Mouse (Mus musculus): ENCODE results near the gene Hyal2. TPM values are rescaled to one million over a fixed set of nuclear protein-coding genes. Genes with fewer than 3 reads are reported as not detected.
"Not testable (repeated sequence)": the region's sequence is repeated elsewhere in the genome, so short reads cannot be mapped to it uniquely, and the experiment has no call there.

Hyal2 gene
- polyA plus RNA-seq, 1 experiment from 2014 or later, result 57.6 TPM

DNA sequence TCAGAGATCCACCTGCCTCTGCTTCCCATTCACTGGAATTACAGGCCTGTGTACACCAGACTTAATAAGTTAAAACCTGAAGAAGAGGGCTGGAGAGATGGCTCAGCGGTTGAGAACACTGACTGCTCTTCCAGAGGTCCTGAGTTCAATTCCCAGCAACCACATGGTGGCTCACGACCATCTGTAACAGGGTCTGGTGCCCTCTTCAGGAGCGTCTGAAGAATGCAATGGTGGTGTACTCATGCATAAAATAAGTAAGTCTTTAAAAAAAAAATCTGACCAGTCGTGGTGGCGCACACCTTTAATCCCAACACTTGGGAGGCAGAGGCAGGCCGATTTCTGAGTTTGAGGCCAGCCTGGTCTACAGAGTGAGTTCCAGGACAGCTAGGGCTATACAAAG, 6.0 kb downstream of the Hyal2 start:
- whole genome bisulfite sequencing (ENCODE audit: insufficient replicate concordance), result 77% methylated on average over 6 of the region's 6 CpGs
- H3K4me3 ChIP-seq; H3K9ac ChIP-seq; H3K9me3 ChIP-seq (replicated peaks); H3K27me3 ChIP-seq (replicated peaks); H3K4me2 ChIP-seq; ATAC-seq: not testable (repeated sequence)
- Histone ChIP-seq H3K27ac (peak overlapping the region; percentile 94; the same call in 1 of the 2 replicates), H3K4me1 (peaks cover 72% of the 10 kb centered on the region), H3K36me3 (peaks cover 38% of the 10 kb centered on the region)

DNA sequence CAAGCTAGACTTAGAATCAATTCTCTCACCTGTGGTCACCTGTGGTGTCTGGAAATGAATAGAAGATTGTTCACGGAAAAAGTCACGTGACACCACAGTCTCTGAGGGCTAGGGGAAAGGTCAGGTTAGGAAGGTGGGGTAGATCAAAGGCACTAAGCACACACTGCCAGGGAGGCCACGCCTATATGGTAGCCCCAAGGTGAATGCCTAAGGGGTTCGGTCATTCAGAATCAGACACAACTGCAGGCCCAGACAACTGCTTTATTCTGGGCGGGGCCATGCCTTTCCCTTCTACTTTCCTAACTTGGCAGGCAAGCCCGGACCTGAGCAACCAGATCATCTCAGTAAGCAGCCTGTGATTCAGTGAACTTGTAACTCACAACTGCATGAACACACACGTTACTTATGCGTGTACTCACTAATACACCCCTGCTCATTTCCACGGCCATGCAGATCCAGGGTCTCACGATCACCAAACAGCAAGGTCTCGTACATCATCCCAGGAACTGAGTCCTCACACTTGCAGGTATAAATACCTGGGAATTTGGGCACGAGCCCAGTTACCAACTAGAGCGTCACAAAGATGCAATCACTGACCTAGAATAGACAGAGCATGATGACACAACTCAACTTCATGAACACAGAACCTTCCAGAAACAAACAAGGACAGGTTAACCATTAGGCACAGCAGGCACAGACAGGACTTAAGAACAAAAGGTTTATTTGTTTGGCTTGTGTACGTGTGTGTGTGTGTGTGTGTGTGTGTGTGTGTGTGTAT, 8.0 kb downstream of the Hyal2 start:
- H3K4me1 ChIP-seq, result peaks cover 71% of the 10 kb centered on the region

GRCm38 (mm10) chr9:107576357-107577107, 8.8 kb downstream of the Hyal2 start, which contains the start of gene Hyal1:
Gene Hyal1 (plus strand): TSS chr9:107576927.
- peak within 1 kb of the TSS; percentile 79 for H3K27ac ChIP-seq
- H3K9ac ChIP-seq, result peak within 1 kb of the TSS; percentile 70
- H3K36me3 ChIP-seq, result peaks cover 24% of the 10 kb centered on the region
- 26% methylated on average over 16 of the region's 16 CpGs for WGBS (ENCODE audit: insufficient replicate concordance)
- no peaks in the 10 kb centered on the region for H3K27me3 ChIP-seq (replicated peaks)
- H3K4me1 ChIP-seq, result peaks cover 70% of the 10 kb centered on the region
- ATAC-seq, result peak; percentile 77
- peak within 1 kb of the TSS; percentile 54 for H3K4me3 ChIP-seq
- no peaks in the 10 kb centered on the region for H3K9me3 ChIP-seq (replicated peaks)
- peak within 1 kb of the TSS; percentile 75 for H3K4me2 ChIP-seq

More for the DNA sequence above, 8.0 kb downstream of the Hyal2 start:
- Histone ChIP-seq H3K9ac (peak overlapping the region; percentile 70; the same call in 1 of the 2 replicates), H3K9me3 (replicated peaks) (no peaks in the 10 kb centered on the region), H3K4me2 (no peak overlapping the region), H3K27ac (peak overlapping the region; percentile 79), H3K27me3 (replicated peaks) (no peaks in the 10 kb centered on the region), H3K36me3 (peaks cover 32% of the 10 kb centered on the region), H3K4me3 (no peak overlapping the region)
- ATAC-seq, result no peak
- WGBS (ENCODE audit: insufficient replicate concordance), result 78% methylated on average over 14 of the region's 14 CpGs

GRCm38 (mm10) chr9:107577871-107578270, 10.1 kb downstream of the Hyal2 start:
- H3K9me3 ChIP-seq (replicated peaks), result no peaks in the 10 kb centered on the region
- WGBS (ENCODE audit: insufficient replicate concordance), result 80% methylated on average over 10 of the region's 10 CpGs
- H3K27ac ChIP-seq, result peak overlapping the region; percentile 79; the same call in 1 of the 2 replicates
- H3K9ac ChIP-seq, result peak overlapping the region; percentile 15; the same call in 1 of the 2 replicates
- H3K4me1 ChIP-seq, result peaks cover 70% of the 10 kb centered on the region
- no peak overlapping the region for H3K4me3 ChIP-seq
- H3K36me3 ChIP-seq, result peaks cover 15% of the 10 kb centered on the region
- H3K27me3 ChIP-seq (replicated peaks), result no peaks in the 10 kb centered on the region
- H3K4me2 ChIP-seq, result peak overlapping the region; percentile 75; the same call in 1 of the 2 replicates
- no peak for ATAC-seq

DNA sequence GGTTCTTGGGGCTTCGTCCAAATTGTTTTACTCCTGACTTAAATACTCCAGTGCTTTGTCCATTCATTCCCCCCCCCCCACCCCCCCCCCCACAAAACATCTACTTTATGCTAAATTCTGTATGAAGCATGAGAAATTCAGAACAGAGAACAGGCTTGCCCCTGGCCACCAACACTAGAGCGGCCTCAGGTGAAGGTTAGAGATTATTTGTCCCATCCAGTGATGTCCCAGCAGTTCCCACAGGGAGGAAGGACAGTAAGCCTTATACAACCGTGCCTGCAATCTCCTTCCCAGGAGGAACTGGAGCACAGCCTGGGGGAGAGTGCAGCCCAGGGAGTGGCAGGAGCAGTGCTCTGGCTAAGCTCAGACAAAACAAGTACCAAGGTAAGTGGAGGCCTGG, 10.8 kb downstream of the Hyal2 start, which contains the start of gene Naa80:
TSS of gene Naa80 (plus strand) at position 301 of the 400 bp plus-strand sequence.
- Histone ChIP-seq H3K4me1 (peaks cover 70% of the 10 kb centered on the region), H3K4me3 (no peak within 1 kb of the TSS), H3K4me2 (peak within 1 kb of the TSS; percentile 94), H3K36me3 (peaks cover 15% of the 10 kb centered on the region), H3K27ac (peak within 1 kb of the TSS; percentile 95), H3K9ac (peak within 1 kb of the TSS; percentile 15; the same call in 1 of the 2 replicates), H3K9me3 (replicated peaks) (no peaks in the 10 kb centered on the region), H3K27me3 (replicated peaks) (no peaks in the 10 kb centered on the region)
- no peak for ATAC-seq
- 74% methylated on average over 3 of the region's 3 CpGs for WGBS (ENCODE audit: insufficient replicate concordance)

DNA sequence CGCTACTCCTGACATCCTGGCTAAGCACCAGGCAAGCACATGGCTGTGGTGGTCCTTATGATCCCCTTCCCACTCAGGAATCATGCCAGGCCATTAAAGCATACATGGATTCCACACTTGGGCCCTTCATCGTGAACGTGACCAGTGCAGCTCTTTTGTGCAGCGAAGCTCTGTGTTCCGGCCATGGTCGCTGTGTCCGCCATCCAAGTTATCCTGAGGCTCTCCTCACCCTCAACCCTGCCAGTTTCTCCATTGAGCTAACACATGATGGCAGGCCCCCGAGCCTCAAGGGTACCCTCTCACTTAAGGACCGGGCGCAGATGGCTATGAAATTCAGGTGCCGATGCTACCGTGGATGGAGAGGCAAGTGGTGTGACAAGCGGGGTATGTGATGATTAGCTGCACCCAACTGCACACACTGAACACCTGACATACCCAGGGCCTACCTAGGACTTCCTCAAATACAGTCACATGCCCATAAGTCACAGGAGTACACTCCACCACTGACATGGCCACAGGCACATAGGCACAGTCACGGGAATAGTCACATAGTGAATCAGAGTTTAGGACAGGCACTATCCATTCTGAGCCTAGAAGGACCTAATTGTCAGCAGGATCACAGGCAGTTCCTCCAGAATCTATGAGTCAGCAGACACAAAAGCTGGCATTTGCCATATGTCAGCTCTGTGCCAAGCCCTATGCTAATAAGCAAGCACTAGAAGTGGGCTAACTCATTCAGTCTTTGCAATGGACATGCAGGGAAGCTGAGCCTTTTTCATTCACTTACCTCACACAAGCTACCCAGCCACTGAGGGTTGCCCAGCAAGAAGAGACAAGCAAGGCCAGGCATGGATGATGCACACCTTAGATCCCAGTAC, 11.5 kb downstream of the Hyal2 start:
- Histone ChIP-seq H3K4me2 (peak overlapping the region; percentile 94; the same call in 1 of the 2 replicates), H3K9me3 (replicated peaks) (no peaks in the 10 kb centered on the region), H3K27me3 (replicated peaks) (no peaks in the 10 kb centered on the region), H3K4me3 (no peak overlapping the region), H3K36me3 (peaks cover 18% of the 10 kb centered on the region), H3K4me1 (peaks cover 76% of the 10 kb centered on the region), H3K27ac (peak overlapping the region; percentile 95), H3K9ac (no peak overlapping the region; the same call in 1 of the 2 replicates)
- no peak for ATAC-seq
- WGBS (ENCODE audit: insufficient replicate concordance), result 87% methylated on average over 14 of the region's 14 CpGs

DNA sequence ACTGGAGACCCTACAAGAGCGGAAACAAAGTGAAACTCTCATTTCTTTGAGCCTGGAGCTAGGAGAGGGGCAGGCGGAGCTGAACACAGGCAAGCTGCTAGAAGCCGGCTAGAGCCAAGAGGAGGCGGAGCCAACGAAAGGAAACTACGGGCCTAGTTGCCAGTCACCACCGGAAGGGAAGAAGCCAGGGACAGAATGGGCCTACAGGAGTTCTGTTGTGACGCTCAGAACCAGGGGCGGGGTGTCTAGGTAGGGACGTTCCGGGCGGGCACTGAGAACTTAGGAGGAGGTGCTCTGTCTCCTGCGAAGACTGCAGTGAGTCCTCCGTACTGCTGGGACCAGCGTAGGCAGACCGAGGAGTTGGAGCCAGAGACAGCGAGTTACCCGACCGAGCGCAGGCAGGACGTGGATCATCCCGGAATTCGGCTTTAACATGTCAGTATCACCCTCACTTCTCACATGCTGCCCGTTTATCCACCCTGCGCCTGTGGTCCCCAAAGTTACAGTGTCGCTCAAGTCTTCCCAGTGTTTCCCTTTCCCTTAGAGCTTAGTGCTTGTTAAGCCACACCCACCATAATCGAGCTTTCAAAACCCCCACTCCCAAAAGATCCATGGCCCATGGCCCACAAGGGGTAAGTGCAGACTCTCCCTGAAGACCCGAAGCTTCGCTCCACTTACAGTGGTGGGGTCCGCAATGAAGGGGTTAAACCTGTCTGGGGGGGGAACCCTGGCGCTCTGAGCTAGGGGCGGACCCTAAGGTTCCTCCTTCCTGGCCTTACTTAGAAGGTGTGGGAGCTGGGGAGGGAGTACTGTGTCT, 13.0 kb downstream of the Hyal2 start, which contains the start of gene Hyal3:
TSS of gene Hyal3 (plus strand) at position 318 of the 817 bp plus-strand sequence.
- H3K4me1 ChIP-seq, result peaks cover 81% of the 10 kb centered on the region
- peaks cover 30% of the 10 kb centered on the region for H3K36me3 ChIP-seq
- H3K27me3 ChIP-seq (replicated peaks), result no peaks in the 10 kb centered on the region
- peak within 1 kb of the TSS; percentile 83 for H3K9ac ChIP-seq
- H3K4me2 ChIP-seq, result peak within 1 kb of the TSS; percentile 94
- H3K4me3 ChIP-seq, result peak within 1 kb of the TSS; percentile 72
- WGBS (ENCODE audit: insufficient replicate concordance), result under 1% methylated on average over 32 of the region's 32 CpGs
- ATAC-seq, result peak; percentile 78
- no peaks in the 10 kb centered on the region for H3K9me3 ChIP-seq (replicated peaks)
- peak within 1 kb of the TSS; percentile 95 for H3K27ac ChIP-seq

GRCm38 (mm10) chr9:107581584-107581983, 13.8 kb downstream of the Hyal2 start:
- no peaks in the 10 kb centered on the region for H3K9me3 ChIP-seq (replicated peaks)
- ATAC-seq, result no peak
- 30% methylated on average over 4 of the region's 4 CpGs for WGBS (ENCODE audit: insufficient replicate concordance)
- H3K27ac ChIP-seq, result peak overlapping the region; percentile 95
- H3K4me2 ChIP-seq, result peak overlapping the region; percentile 94
- peaks cover 30% of the 10 kb centered on the region for H3K36me3 ChIP-seq
- no peaks in the 10 kb centered on the region for H3K27me3 ChIP-seq (replicated peaks)
- peak overlapping the region; percentile 83 for H3K9ac ChIP-seq
- peaks cover 81% of the 10 kb centered on the region for H3K4me1 ChIP-seq
- peak overlapping the region; percentile 72 for H3K4me3 ChIP-seq

DNA sequence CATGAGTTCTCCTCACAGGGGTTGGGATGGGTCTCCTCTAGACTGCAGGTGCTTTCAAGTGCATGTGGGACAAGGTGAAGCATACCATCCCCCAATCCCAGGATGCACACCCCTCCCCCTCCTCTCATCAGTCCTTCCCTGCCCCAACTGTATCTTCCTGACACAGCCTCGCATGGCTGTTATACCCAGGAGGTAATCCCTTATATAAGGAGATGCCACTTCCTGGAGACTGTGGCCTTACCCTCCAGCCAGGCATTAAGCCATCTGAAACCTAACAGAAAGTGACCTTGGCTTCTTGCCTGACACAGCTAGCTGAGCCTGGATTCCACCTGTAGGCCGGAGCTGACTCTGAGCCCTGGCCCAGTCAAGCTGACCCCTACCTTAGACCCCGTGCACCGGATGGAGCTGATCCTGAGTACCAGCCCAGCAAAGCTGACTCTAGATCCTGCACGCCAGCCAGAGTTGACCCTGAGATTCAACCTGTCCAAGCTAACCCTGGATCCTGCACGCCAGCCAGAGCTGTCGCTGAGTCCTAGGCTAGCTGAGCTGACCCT, 14.8 kb downstream of the Hyal2 start:
- H3K9ac ChIP-seq, result peak overlapping the region; percentile 83
- peak overlapping the region; percentile 95 for H3K27ac ChIP-seq
- WGBS (ENCODE audit: insufficient replicate concordance), result 85% methylated on average over 7 of the region's 7 CpGs
- ATAC-seq, result no peak
- no peaks in the 10 kb centered on the region for H3K27me3 ChIP-seq (replicated peaks)
- H3K4me1 ChIP-seq, result peaks cover 76% of the 10 kb centered on the region
- H3K4me3 ChIP-seq, result peak overlapping the region; percentile 72
- H3K4me2 ChIP-seq, result peak overlapping the region; percentile 94
- H3K9me3 ChIP-seq (replicated peaks), result no peaks in the 10 kb centered on the region
- H3K36me3 ChIP-seq, result peaks cover 30% of the 10 kb centered on the region

DNA sequence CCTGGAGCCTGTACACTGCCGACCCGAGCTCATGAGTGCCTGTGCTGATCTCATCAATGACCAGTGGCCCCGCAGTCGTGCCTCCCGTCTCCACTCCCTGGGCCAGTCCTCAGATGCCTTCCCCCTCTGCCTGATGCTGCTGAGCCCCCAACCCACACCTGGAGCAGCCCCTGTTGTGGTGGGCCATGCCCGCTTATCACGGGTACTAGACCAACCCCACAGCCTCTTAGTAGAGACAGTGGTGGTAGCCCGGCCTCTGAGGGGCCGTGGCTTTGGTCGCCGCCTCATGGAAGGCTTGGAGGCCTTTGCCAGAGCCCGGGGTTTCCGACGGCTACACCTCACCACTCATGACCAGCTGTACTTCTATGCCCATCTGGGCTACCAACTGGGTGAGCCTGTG, 15.4 kb downstream of the Hyal2 start:
- peaks cover 72% of the 10 kb centered on the region for H3K4me1 ChIP-seq
- H3K9ac ChIP-seq, result no peak overlapping the region
- 88% methylated on average over 14 of the region's 14 CpGs for WGBS (ENCODE audit: insufficient replicate concordance)
- H3K27ac ChIP-seq, result peak overlapping the region; percentile 95
- peaks cover 30% of the 10 kb centered on the region for H3K36me3 ChIP-seq
- no peaks in the 10 kb centered on the region for H3K9me3 ChIP-seq (replicated peaks)
- no peaks in the 10 kb centered on the region for H3K27me3 ChIP-seq (replicated peaks)
- no peak for ATAC-seq
- H3K4me3 ChIP-seq, result no peak overlapping the region
- no peak overlapping the region for H3K4me2 ChIP-seq

Data from liver, embryonic 12.5 days (tissue).